Mouse (Mus musculus) midbrain, embryonic 14.5 days (tissue): ENCODE results near the gene Cacnb2. TPM values are rescaled to one million over a fixed set of nuclear protein-coding genes. Genes with fewer than 3 reads are reported as not detected.
"Not testable (repeated sequence)": the region's sequence is repeated elsewhere in the genome, so short reads cannot be mapped to it uniquely, and the experiment has no call there.

Experiments
- ATAC-seq: fragments of 200-750 bp; cut with Nextera tagmentation; 2 replicates; pipeline ENCODE4 v1.8.0; 2017; ENCODE audit warnings: moderate number of reproducible peaks, moderate library complexity; ENCODE audit not compliant: low FRiP score, low TSS enrichment
- DNase-seq: peaks from one replicate; pipeline ENCODE4 v3.0.0-alpha.2; 2015
- H3K27ac ChIP-seq: fragments of 300-500 bp; sonication (generic); replicated peaks from 2 replicates; pipeline ENCODE4 v1.5.1; 2014; ENCODE audit warnings: mild to moderate bottlenecking, low read depth, low read length, moderate library complexity
- H3K27me3 ChIP-seq: fragments of 300-500 bp; sonication (generic); 2 replicates; pipeline ENCODE4 v1.6.1; 2014; ENCODE audit warnings: low read length, control low read depth, mixed read lengths; ENCODE audit not compliant: control insufficient read depth, insufficient read depth
- H3K36me3 ChIP-seq: fragments of 300-500 bp; sonication (generic); 2 replicates; pipeline ENCODE4 v1.6.1; 2014; ENCODE audit warnings: low read length, control low read depth; ENCODE audit not compliant: control insufficient read depth, insufficient read depth
- H3K4me1 ChIP-seq: fragments of 300-500 bp; sonication (generic); 2 replicates; pipeline ENCODE4 v1.6.1; 2014; ENCODE audit warnings: mild to moderate bottlenecking, antibody characterized with exemption, low read length, control low read depth; ENCODE audit not compliant: control insufficient read depth, insufficient read depth
- H3K4me2 ChIP-seq: fragments of 300-500 bp; sonication (generic); 2 replicates; pipeline ENCODE4 v1.6.1; 2014; ENCODE audit warnings: mild to moderate bottlenecking, low read length, moderate library complexity
- H3K4me3 ChIP-seq: fragments of 300-500 bp; sonication (generic); replicated peaks from 2 replicates; pipeline ENCODE4 v1.5.1; 2014; ENCODE audit warnings: low read depth, low read length
- H3K9ac ChIP-seq: fragments of 300-500 bp; sonication (generic); replicated peaks from 2 replicates; pipeline ENCODE4 v1.6.1; 2014; ENCODE audit warnings: mild to moderate bottlenecking, low read length, moderate library complexity
- H3K9me3 ChIP-seq: fragments of 300-500 bp; sonication (generic); 2 replicates; pipeline ENCODE4 v1.6.1; 2016; ENCODE audit warnings: low read length, control low read depth, mixed read lengths; ENCODE audit not compliant: control insufficient read depth
- WGBS: fragments of 180-500 bp; shearing (Covaris S2); extraction: QIAGEN DNeasy Blood & Tissue Kit; methylation state at CpG from one replicate; pipeline ENCODE4 v1.1.7; 2014; 5-methylcytosine and 5-hydroxymethylcytosine counted together
- polyA plus RNA-seq: library from polyadenylated mRNA; unstranded; fragments of >200 nt; fragmentation: Nextera tagmentation; extraction: Ambion mirVana; gene quantifications from 2 replicates; pipeline ENCODE4 v1.2.1, GENCODE M21; 2014

Gene Cacnb2
- polyA plus RNA-seq, 1 experiment from 2014 or later = 5.9 TPM

- not testable (repeated sequence) for H3K9ac ChIP-seq, H3K4me3 ChIP-seq, H3K4me1 ChIP-seq, H3K27me3 ChIP-seq, H3K27ac ChIP-seq, H3K9me3 ChIP-seq, DNase-seq, H3K36me3 ChIP-seq, H3K4me2 ChIP-seq, ATAC-seq
- WGBS = 94% methylated on average over 13 of the region's 13 CpGs
Observed at GRCm38 (mm10) chr2:14726601-14727000, 123.7 kb downstream of the Cacnb2 start.

DNA sequence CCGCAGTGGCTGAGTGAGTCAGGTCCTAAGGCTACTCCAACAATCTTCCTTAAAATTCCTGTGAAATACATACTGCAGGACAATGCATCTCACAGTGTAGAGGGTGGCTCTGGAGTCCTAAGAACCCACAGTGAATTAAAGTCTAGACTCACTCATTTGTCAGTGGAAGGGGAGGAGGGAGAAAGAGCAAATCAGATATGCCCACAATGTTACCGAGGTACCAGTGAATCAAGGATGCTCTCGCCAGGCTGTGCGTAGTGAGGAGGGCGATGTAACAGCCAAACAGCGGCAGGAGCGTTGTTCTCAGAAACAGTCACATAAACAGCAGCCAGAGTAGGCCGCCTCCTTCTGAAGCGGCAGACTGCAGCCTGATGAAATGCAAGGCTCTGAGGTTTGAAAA is 136.0 kb downstream of the Cacnb2 start:
- Histone ChIP-seq H3K27me3 (no peaks in the 10 kb centered on the region), H3K4me3 (no peak overlapping the region), H3K9me3 (no peaks in the 10 kb centered on the region), H3K9ac (peak overlapping the region; percentile 31; the same call in 1 of the 2 replicates), H3K36me3 (no peaks in the 10 kb centered on the region), H3K27ac (peak overlapping the region; percentile 60), H3K4me2 (peak overlapping the region; percentile 46), H3K4me1 (peaks cover 2% of the 10 kb centered on the region; the same call in 1 of the 2 replicates)
- ATAC-seq = peak; percentile 71; the same call in 1 of the 2 replicates
- DNase-seq = peak; percentile 67
- 35% methylated on average over 9 of the region's 9 CpGs for WGBS

DNA sequence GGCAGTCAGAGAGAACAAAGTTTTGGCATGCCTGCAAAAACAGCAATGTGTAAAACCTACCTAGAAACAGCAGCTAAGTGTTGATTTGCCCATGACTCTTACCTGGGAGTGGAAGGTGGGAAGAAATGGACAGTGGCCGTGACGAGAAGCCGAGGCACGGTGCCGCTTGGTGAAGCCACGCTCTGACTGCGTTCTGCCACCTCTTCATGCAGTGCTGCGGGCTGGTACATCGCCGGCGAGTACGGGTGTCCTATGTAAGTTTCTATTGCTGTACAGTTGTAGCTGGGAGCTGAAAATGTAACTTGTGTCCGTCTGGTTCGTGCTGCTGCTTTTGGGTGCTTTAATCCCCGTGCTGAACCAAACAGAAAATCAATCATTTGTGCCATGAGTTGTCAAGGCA is 136.6 kb downstream of the Cacnb2 start:
- ATAC-seq = no peak
- H3K4me2 ChIP-seq = peak overlapping the region; percentile 46
- 79% methylated on average over 15 of the region's 15 CpGs for WGBS

GRCm38 (mm10) chr2:14740359-14740758 is 137.5 kb downstream of the Cacnb2 start:
- no peaks in the 10 kb centered on the region for H3K36me3 ChIP-seq
- H3K9ac ChIP-seq = peak overlapping the region; percentile 35; the same call in 1 of the 2 replicates
- DNase-seq = peak; percentile 79
- H3K4me2 ChIP-seq = peak overlapping the region; percentile 46
- peak overlapping the region; percentile 73 for H3K27ac ChIP-seq
- ATAC-seq = peak; percentile 47; the same call in 1 of the 2 replicates
- no peaks in the 10 kb centered on the region for H3K27me3 ChIP-seq
- peaks cover 2% of the 10 kb centered on the region; the same call in 1 of the 2 replicates for H3K4me1 ChIP-seq
- no peaks in the 10 kb centered on the region for H3K9me3 ChIP-seq
- H3K4me3 ChIP-seq = peak overlapping the region; percentile 24
- WGBS = 9% methylated on average over 7 of the region's 7 CpGs

More for the DNA sequence above, 136.6 kb downstream of the Cacnb2 start:
- H3K4me1 ChIP-seq = peaks cover 2% of the 10 kb centered on the region; the same call in 1 of the 2 replicates
- peak overlapping the region; percentile 24; the same call in 1 of the 2 replicates for H3K4me3 ChIP-seq
- no peaks in the 10 kb centered on the region for H3K27me3 ChIP-seq
- H3K36me3 ChIP-seq = no peaks in the 10 kb centered on the region
- H3K9ac ChIP-seq = peak overlapping the region; percentile 31; the same call in 1 of the 2 replicates
- no peaks in the 10 kb centered on the region for H3K9me3 ChIP-seq
- H3K27ac ChIP-seq = peak overlapping the region; percentile 60
- peak; percentile 28 for DNase-seq

- 87% methylated on average over 1 of the region's 1 CpGs for WGBS
- no peak for ATAC-seq
- Histone ChIP-seq H3K4me2 (no peak overlapping the region), H3K4me1 (0 out of 2 replicates have a peak, but pooled peaks cover 2% of the 10 kb centered on the region), H3K27ac (no peak overlapping the region), H3K36me3 (no peaks in the 10 kb centered on the region), H3K27me3 (no peaks in the 10 kb centered on the region), H3K4me3 (no peak overlapping the region), H3K9me3 (no peaks in the 10 kb centered on the region), H3K9ac (no peak overlapping the region)
- no peak for DNase-seq
Observed at GRCm38 (mm10) chr2:14744761-14745160, 141.9 kb downstream of the Cacnb2 start.

- Histone ChIP-seq H3K4me1 (no peaks in the 10 kb centered on the region), H3K4me2 (no peak overlapping the region), H3K27me3 (no peaks in the 10 kb centered on the region), H3K4me3 (no peak overlapping the region), H3K27ac (no peak overlapping the region), H3K9me3 (no peaks in the 10 kb centered on the region), H3K9ac (no peak overlapping the region), H3K36me3 (no peaks in the 10 kb centered on the region)
- WGBS = 33% methylated on average over 4 of the region's 4 CpGs
- DNase-seq (peak; percentile 16), ATAC-seq (no peak)
Observed at GRCm38 (mm10) chr2:14762846-14763245, 160.0 kb downstream of the Cacnb2 start.

DNA sequence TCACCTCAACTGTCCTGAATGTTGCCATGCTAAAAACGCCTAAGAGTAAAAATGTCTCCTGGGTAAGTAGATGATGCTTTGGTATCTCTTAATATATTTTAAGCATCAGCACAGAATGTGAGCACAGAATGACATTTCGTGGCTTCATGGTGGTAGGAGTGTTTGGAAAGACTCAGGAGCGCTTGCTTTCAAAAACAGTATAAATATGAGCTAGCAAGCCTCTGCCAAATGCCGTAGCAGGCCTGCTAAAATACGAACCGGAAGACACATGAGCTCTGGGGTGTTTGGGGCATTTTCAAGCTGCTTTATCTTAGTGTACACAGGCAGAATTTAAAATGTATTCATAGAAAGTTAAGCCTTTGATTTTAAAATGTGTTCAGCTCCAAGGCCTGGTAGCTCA is 161.0 kb downstream of the Cacnb2 start:
- WGBS = 87% methylated on average over 6 of the region's 6 CpGs
- H3K27ac ChIP-seq = no peak overlapping the region
- H3K4me3 ChIP-seq = no peak overlapping the region
- H3K4me2 ChIP-seq = no peak overlapping the region
- ATAC-seq = no peak
- H3K9ac ChIP-seq = no peak overlapping the region
- H3K9me3 ChIP-seq = no peaks in the 10 kb centered on the region
- H3K4me1 ChIP-seq = no peaks in the 10 kb centered on the region
- no peak for DNase-seq
- H3K36me3 ChIP-seq = no peaks in the 10 kb centered on the region
- H3K27me3 ChIP-seq = no peaks in the 10 kb centered on the region

DNA sequence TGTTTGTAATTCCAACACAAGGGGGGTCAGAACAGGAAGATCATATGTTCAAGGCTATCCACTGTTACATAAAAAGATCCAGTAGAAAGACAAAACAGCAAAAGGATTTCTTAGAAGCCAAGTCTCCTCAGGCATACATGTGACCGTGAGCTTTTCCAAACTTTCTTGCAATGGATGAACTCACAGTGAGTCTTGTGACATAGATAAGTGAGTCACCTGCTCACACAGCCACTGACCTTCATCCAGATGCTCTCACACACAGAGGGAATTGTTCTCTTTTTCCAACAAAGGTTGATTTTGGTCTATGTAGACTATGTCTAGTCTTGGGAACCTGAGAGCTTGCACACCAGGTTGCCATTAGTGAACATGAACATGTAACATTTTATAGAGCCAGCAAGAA is 166.6 kb downstream of the Cacnb2 start:
- WGBS = 92% methylated on average over 1 of the region's 1 CpGs
- no peaks in the 10 kb centered on the region for H3K9me3 ChIP-seq
- no peaks in the 10 kb centered on the region for H3K27me3 ChIP-seq
- H3K4me1 ChIP-seq = no peaks in the 10 kb centered on the region
- DNase-seq (no peak), ATAC-seq (no peak)
- H3K36me3 ChIP-seq = no peaks in the 10 kb centered on the region
- H3K4me3 ChIP-seq = no peak overlapping the region
- H3K4me2 ChIP-seq = no peak overlapping the region
- H3K27ac ChIP-seq = no peak overlapping the region
- no peak overlapping the region for H3K9ac ChIP-seq

- H3K9me3 ChIP-seq = no peaks in the 10 kb centered on the region
- H3K4me1 ChIP-seq = peaks cover 5% of the 10 kb centered on the region; the same call in 1 of the 2 replicates
- no peak overlapping the region for H3K4me3 ChIP-seq
- ATAC-seq (no peak), DNase-seq (no peak)
- H3K27ac ChIP-seq = no peak overlapping the region
- H3K27me3 ChIP-seq = no peaks in the 10 kb centered on the region
- H3K4me2 ChIP-seq = no peak overlapping the region
- WGBS = 88% methylated on average over 4 of the region's 4 CpGs
- no peak overlapping the region for H3K9ac ChIP-seq
- H3K36me3 ChIP-seq = no peaks in the 10 kb centered on the region
Observed at GRCm38 (mm10) chr2:14770635-14771034, 167.7 kb downstream of the Cacnb2 start.
